Mouse (Mus musculus) myocyte (in vitro differentiated cells): ENCODE measurements around the gene Fgd4. TPM values are rescaled to one million over a fixed set of nuclear protein-coding genes. Genes with fewer than 3 reads are reported as not detected.

Experiments
- H3K27me3 ChIP-seq: one replicate; pipeline ENCODE4 v1.6.1; 2011; ENCODE audit not compliant: control insufficient read depth, insufficient read depth, insufficient read length
- H3K36me3 ChIP-seq: one replicate; pipeline ENCODE4 v1.6.1; 2011; ENCODE audit not compliant: control insufficient read depth, insufficient read depth
- H3K4me2 ChIP-seq: one replicate; pipeline ENCODE4 v1.6.1; 2011; ENCODE audit warnings: low read depth, control low read depth
- H3K4me3 ChIP-seq: one replicate; pipeline ENCODE4 v1.5.1; 2011; ENCODE audit warnings: mild to moderate bottlenecking, control low read depth, moderate library complexity
- H3K79me2 ChIP-seq: one replicate; pipeline ENCODE4 v1.6.1; 2011; ENCODE audit not compliant: control insufficient read depth, insufficient read depth
- H3ac ChIP-seq: one replicate; pipeline ENCODE4 v1.6.1; 2011; ENCODE audit not compliant: control insufficient read depth, insufficient read length
- CEBPB ChIP-seq: IDR thresholded peaks from 2 replicates; pipeline ENCODE4 v1.6.1; 2011; ENCODE audit warnings: mild to moderate bottlenecking, moderate library complexity; ENCODE audit not compliant: poor library complexity, insufficient read depth, severe bottlenecking
- E2F4 ChIP-seq: IDR thresholded peaks from one replicate; pipeline ENCODE4 v1.6.1; 2011; ENCODE audit warnings: mild to moderate bottlenecking, control low read depth, moderate library complexity; ENCODE audit not compliant: insufficient read depth
- MAX ChIP-seq: IDR thresholded peaks from one replicate; pipeline ENCODE4 v1.6.1; 2011; ENCODE audit warnings: low read depth, mild to moderate bottlenecking, control low read depth
- MYOD1 ChIP-seq, 3 experiments: IDR thresholded peaks; one replicate each; pipeline ENCODE4 v1.6.1; 2011; ENCODE audit warnings: control low read depth in 2 of 3, low read depth in 2 of 3, mild to moderate bottlenecking in 2 of 3, moderate library complexity in 1 of 3; ENCODE audit not compliant: insufficient read length in 2 of 3, control insufficient read depth in 1 of 3
- MYOG ChIP-seq, 3 experiments: IDR thresholded peaks; one replicate each; pipeline ENCODE4 v1.6.1; 2011; ENCODE audit warnings: control low read depth in 2 of 3, low read depth in 2 of 3, mild to moderate bottlenecking in 2 of 3; ENCODE audit not compliant: insufficient read length in 2 of 3, control insufficient read depth in 1 of 3, insufficient read depth in 1 of 3
- POLR2A ChIP-seq: IDR thresholded peaks from one replicate; pipeline ENCODE4 v1.6.1; 2011; ENCODE audit warnings: low read depth, mild to moderate bottlenecking, control low read depth, moderate library complexity; ENCODE audit not compliant: insufficient read length
- POLR2AphosphoS2 ChIP-seq: IDR thresholded peaks from one replicate; pipeline ENCODE4 v1.6.1; 2011; ENCODE audit warnings: low read depth, control low read depth; ENCODE audit not compliant: insufficient read length
- REST ChIP-seq: IDR thresholded peaks from one replicate; pipeline ENCODE4 v1.6.1; 2011; ENCODE audit warnings: mild to moderate bottlenecking, control low read depth, moderate library complexity; ENCODE audit not compliant: insufficient read depth, insufficient read length
- SRF ChIP-seq: IDR thresholded peaks from one replicate; pipeline ENCODE4 v1.6.1; 2011; ENCODE audit warnings: low read depth; ENCODE audit not compliant: control insufficient read depth, insufficient read length
- TCF12 ChIP-seq: IDR thresholded peaks from one replicate; pipeline ENCODE4 v1.6.1; 2011; ENCODE audit warnings: mild to moderate bottlenecking, control low read depth; ENCODE audit not compliant: poor library complexity, insufficient read depth, severe bottlenecking
- TCF3 ChIP-seq: IDR thresholded peaks from one replicate; pipeline ENCODE4 v1.6.1; 2011; ENCODE audit warnings: low read depth, control low read depth; ENCODE audit not compliant: insufficient read length
- USF1 ChIP-seq: IDR thresholded peaks from one replicate; pipeline ENCODE4 v1.6.1; 2011; ENCODE audit warnings: low read depth, mild to moderate bottlenecking, control low read depth, moderate library complexity
- polyA plus RNA-seq: library from polyadenylated mRNA; unstranded; fragments of >200 nt; fragmentation: generic; extraction: Trizol; gene quantifications from one replicate; pipeline ENCODE4 v1.2.1, GENCODE M21; 2012; ENCODE audit warnings: missing spikeins

Fgd4 gene
- polyA plus RNA-seq, 1 experiment, result 0.11 TPM

DNA sequence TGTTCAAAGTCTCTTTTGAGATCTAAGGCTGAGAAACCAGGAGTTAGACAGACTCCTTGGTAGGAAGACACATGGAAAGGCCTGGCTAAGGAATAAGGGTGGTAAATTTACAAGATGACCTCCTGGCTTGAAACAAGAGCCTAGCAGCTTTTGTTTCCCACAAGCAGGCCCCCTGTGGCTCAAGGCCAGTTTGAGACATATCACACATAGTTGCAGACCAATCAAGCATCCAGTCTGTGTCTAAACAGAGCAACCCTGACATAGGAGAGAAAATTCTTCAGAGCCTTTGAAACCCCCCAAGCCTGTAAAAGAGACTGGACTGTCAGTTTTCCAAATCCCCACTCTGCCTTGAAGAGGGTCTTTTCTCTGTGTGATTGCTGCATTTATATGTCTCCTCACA, 7.7 kb downstream of the Fgd4 start:
- no peak for TF ChIP-seq REST
- no peak for TF ChIP-seq MAX
- Histone ChIP-seq H3ac (no peak overlapping the region), H3K79me2 (no peaks in the 10 kb centered on the region), H3K27me3 (no peaks in the 10 kb centered on the region), H3K4me3 (no peak overlapping the region), H3K36me3 (no peaks in the 10 kb centered on the region), H3K4me2 (no peak overlapping the region)

DNA sequence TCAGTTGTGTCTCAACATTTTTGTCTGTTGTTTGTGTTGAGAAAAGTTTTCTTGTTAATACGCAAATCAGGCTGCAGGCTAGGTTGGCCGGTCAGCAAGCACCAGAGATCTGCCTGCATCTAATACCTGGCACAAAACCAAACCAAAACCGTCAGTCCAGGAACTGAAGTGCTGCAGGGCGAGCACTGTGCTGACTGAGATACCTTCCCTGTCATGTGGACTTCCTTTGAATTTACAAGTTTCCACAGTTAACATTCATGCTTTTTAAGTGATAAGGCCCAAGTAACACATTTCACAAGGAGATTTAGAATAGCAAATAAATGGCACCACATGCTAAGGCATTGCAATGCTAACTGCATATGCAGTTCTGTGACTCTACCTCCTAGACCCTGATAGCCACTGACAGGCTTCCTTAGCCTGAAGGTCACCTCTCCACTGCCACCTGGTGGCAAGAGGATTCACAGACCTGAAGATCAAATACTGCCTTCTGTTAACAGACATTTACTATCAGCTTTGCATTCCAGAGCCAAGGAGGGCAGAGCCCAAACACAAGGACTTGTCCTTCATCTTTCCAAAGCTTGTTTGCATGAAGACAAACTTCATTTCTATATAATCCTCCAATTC, 15.8 kb downstream of the Fgd4 start:
- Histone ChIP-seq H3K36me3 (no peaks in the 10 kb centered on the region), H3K4me2 (no peak overlapping the region), H3ac (no peak overlapping the region), H3K79me2 (no peaks in the 10 kb centered on the region), H3K4me3 (no peak overlapping the region), H3K27me3 (no peaks in the 10 kb centered on the region)
- TF ChIP-seq CEBPB (no peak), USF1 (no peak), MYOG (IDR thresholded peaks at IDR 0.05; ENCODE audit: control insufficient read depth in 1 of 3, insufficient read depth in 1 of 3, insufficient read length in 2 of 3, low read depth in 2 of 3) (no peak), TCF12 (no peak), REST (no peak), MYOD1 (IDR thresholded peaks at IDR 0.05; ENCODE audit: control insufficient read depth in 1 of 3, insufficient read length in 2 of 3, low read depth in 2 of 3) (no peak), POLR2AphosphoS2 (no peak), POLR2A (no peak), SRF (no peak), E2F4 (no peak), MAX (no peak)

DNA sequence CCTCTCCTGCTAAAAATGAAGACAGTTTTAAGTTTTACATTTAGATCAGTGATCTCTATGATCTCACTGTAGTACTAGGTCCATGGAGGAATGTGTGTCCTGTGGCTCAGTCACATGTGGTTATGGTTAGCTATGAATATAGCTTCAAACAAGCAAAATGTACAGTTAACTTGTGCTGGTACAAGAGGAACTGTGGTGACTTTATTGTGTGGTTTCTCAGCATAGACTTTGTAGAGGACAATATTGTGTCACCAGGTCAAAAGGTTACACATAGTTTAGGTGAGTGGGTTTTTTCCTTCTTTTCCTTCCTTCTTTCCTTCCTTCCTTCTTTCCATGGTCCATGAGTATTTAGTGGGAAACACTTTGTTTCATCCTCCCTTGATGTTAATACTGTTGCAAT, 23.8 kb downstream of the Fgd4 start:
- H3ac ChIP-seq, result no peak overlapping the region
- H3K79me2 ChIP-seq, result no peaks in the 10 kb centered on the region
- no peak overlapping the region for H3K4me2 ChIP-seq
- no peak for TF ChIP-seq REST
- no peak for TF ChIP-seq POLR2A
- no peak for TF ChIP-seq TCF12
- no peak for TF ChIP-seq CEBPB
- TF ChIP-seq TCF3, result no peak
- no peak for TF ChIP-seq SRF
- TF ChIP-seq MYOG (IDR thresholded peaks at IDR 0.05; ENCODE audit: control insufficient read depth in 1 of 3, insufficient read depth in 1 of 3, insufficient read length in 2 of 3, low read depth in 2 of 3), result no peak
- TF ChIP-seq MAX, result no peak
- TF ChIP-seq POLR2AphosphoS2, result no peak
- no peak for TF ChIP-seq MYOD1 (IDR thresholded peaks at IDR 0.05; ENCODE audit: control insufficient read depth in 1 of 3, insufficient read length in 2 of 3, low read depth in 2 of 3)
- no peak for TF ChIP-seq USF1
- no peaks in the 10 kb centered on the region for H3K27me3 ChIP-seq
- H3K36me3 ChIP-seq, result no peaks in the 10 kb centered on the region
- no peak overlapping the region for H3K4me3 ChIP-seq

DNA sequence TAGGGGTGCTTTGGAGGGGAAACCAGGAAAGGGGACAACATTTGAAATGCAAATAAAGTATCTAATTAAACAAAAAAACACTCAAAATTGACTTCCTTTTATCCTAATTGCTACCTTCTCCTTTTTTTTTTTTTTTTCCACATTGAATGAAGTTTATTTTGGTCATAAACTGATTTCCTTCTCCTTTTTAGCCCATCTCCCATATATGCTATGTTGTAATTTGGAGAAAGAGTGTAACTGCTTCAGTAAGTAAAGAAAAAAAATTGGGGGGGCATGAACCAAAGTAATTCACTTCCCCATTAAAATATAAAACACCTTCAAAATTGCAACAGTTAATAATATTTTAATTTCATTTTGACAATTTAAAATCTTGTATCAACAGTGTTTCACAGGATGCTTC, 25.8 kb downstream of the Fgd4 start:
- Histone ChIP-seq H3K4me3 (no peak overlapping the region), H3K27me3 (no peaks in the 10 kb centered on the region), H3K4me2 (no peak overlapping the region), H3K36me3 (no peaks in the 10 kb centered on the region), H3K79me2 (no peaks in the 10 kb centered on the region), H3ac (no peak overlapping the region)
- TF ChIP-seq MYOD1 (IDR thresholded peaks at IDR 0.05; ENCODE audit: control insufficient read depth in 1 of 3, insufficient read length in 2 of 3, low read depth in 2 of 3), result no peak
- TF ChIP-seq POLR2A, result no peak
- no peak for TF ChIP-seq POLR2AphosphoS2
- TF ChIP-seq CEBPB, result no peak
- TF ChIP-seq TCF12, result no peak
- no peak for TF ChIP-seq USF1
- TF ChIP-seq REST, result no peak
- TF ChIP-seq MAX, result no peak
- TF ChIP-seq E2F4, result no peak
- no peak for TF ChIP-seq MYOG (IDR thresholded peaks at IDR 0.05; ENCODE audit: control insufficient read depth in 1 of 3, insufficient read depth in 1 of 3, insufficient read length in 2 of 3, low read depth in 2 of 3)
- TF ChIP-seq SRF, result no peak
- no peak for TF ChIP-seq TCF3

DNA sequence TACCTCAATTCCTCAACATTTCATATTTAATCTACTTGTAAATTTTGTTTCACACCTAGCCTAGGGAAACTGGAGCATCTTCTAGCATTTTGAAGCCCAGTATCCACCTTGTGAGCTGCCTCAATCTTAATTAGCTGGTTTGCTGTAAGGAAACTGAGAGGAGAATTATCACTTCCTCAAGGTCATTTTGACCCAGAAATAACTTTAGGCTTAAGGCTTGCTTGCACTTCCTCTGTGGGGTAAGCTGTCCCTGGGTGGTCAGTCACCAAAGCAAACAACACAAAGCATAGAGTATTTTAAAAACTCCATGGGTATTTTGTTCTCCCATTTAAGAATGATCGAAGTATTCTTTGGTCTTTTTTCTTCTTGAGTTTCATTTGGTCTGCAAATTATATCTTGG, 27.2 kb downstream of the Fgd4 start:
- no peaks in the 10 kb centered on the region for H3K36me3 ChIP-seq
- no peak overlapping the region for H3ac ChIP-seq
- no peak overlapping the region for H3K4me2 ChIP-seq
- H3K27me3 ChIP-seq, result no peaks in the 10 kb centered on the region
- no peak overlapping the region for H3K4me3 ChIP-seq
- no peaks in the 10 kb centered on the region for H3K79me2 ChIP-seq
- no peak for TF ChIP-seq POLR2AphosphoS2
- no peak for TF ChIP-seq E2F4
- no peak for TF ChIP-seq SRF
- no peak for TF ChIP-seq REST
- no peak for TF ChIP-seq TCF12
- no peak for TF ChIP-seq MAX
- no peak for TF ChIP-seq CEBPB
- no peak for TF ChIP-seq TCF3
- no peak for TF ChIP-seq USF1
- no peak for TF ChIP-seq MYOG (IDR thresholded peaks at IDR 0.05; ENCODE audit: control insufficient read depth in 1 of 3, insufficient read depth in 1 of 3, insufficient read length in 2 of 3, low read depth in 2 of 3)
- TF ChIP-seq MYOD1 (IDR thresholded peaks at IDR 0.05; ENCODE audit: control insufficient read depth in 1 of 3, insufficient read length in 2 of 3, low read depth in 2 of 3), result no peak
- no peak for TF ChIP-seq POLR2A
